Mouse (Mus musculus) c-Kit-positive CD71-negative TER-119-negative erythroid progenitor cells, embryonic 14.5 days (primary cell): ENCODE measurements around the gene 1700016H13Rik.

Source experiments
- DNase-seq: peaks from one replicate; pipeline ENCODE4 v3.0.0-alpha.2; 2013; ENCODE audit warnings: low read depth

1700016H13Rik gene

GRCm38 (mm10) chr5:103603115-103603893 is 52.5 kb downstream of the 1700016H13Rik start:
- no peak for DNase-seq

DNA sequence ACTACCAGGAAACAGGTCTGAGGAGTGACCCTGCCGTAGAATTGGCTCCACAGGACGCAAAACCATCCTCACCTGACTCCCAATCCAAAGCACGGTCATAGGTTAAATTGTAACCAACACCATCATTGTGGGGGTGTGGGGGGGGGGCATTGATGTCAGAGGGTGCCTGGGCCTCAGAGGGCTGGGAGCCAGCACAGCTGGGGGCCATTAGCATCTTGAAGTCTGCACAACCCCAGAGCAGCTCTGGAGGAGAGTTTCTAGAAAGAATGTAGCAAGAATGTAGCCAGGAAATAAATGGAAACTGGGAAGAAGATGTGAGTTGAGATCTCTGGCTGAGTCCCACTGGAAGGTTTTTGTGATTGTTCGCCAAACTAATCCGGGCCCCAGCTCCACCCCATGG is 56.9 kb downstream of the 1700016H13Rik start:
- DNase-seq: no peak

- no peak for DNase-seq
Observed at GRCm38 (mm10) chr5:103598264-103598663, 57.5 kb downstream of the 1700016H13Rik start.
